Mouse (Mus musculus): ENCODE data around the gene 9330159F19Rik. TPM values are rescaled to one million over a fixed set of nuclear protein-coding genes. Genes with fewer than 3 reads are reported as not detected.

The 9330159F19Rik gene
- polyA plus RNA-seq, 1 experiment from 2014 or later = 0.07 TPM

GRCm38 (mm10) chr10:29231208-29231607, 19.8 kb downstream of the 9330159F19Rik start:
- ATAC-seq (ENCODE audit: low FRiP score, low TSS enrichment) = no peak
- Histone ChIP-seq H3K9ac (ENCODE audit: low read depth, low read length) (no peak overlapping the region), H3K27me3 (ENCODE audit: control insufficient read depth, insufficient read depth, low read length) (no peaks in the 10 kb centered on the region), H3K27ac (ENCODE audit: low read depth, low read length) (no peak overlapping the region), H3K9me3 (ENCODE audit: control insufficient read depth, low read length) (no peaks in the 10 kb centered on the region), H3K36me3 (ENCODE audit: control insufficient read depth, insufficient read depth, low read length) (no peaks in the 10 kb centered on the region), H3K4me2 (replicated peaks; ENCODE audit: low read depth, low read length) (no peak overlapping the region), H3K4me1 (ENCODE audit: control insufficient read depth, insufficient read depth, low read length) (no peaks in the 10 kb centered on the region), H3K4me3 (ENCODE audit: low read length) (no peak overlapping the region)
- WGBS = 83% methylated on average over 2 of the region's 2 CpGs

Other genes starting within 250 kb of the 9330159F19Rik start
- gene 2310057J18Rik, start 225.3 kb upstream of the 9330159F19Rik start, polyA plus RNA-seq (2014; fragmentation: Nextera tagmentation; extraction: Ambion mirVana) = not detected in 2 replicates
- 0.44 and 0.66 TPM in 2 replicates for gene Soga3, start 67.8 kb upstream of the 9330159F19Rik start, polyA plus RNA-seq (2014; fragmentation: Nextera tagmentation; extraction: Ambion mirVana)
- gene Gm49353, start 12.7 kb upstream of the 9330159F19Rik start, polyA plus RNA-seq (2014; fragmentation: Nextera tagmentation; extraction: Ambion mirVana) = not detected in 2 replicates
- gene Echdc1, start 101.6 kb downstream of the 9330159F19Rik start, polyA plus RNA-seq (2014; fragmentation: Nextera tagmentation; extraction: Ambion mirVana) = 24.2 and 34.2 TPM in 2 replicates
- gene Rnf146, start 150.8 kb downstream of the 9330159F19Rik start, polyA plus RNA-seq (2014; fragmentation: Nextera tagmentation; extraction: Ambion mirVana) = 36.4 and 43.4 TPM in 2 replicates